Mouse (Mus musculus): ENCODE data around the gene Mybpc3. TPM values are rescaled to one million over a fixed set of nuclear protein-coding genes. Genes with fewer than 3 reads are reported as not detected.

Mybpc3 gene
- polyA plus RNA-seq, 1 experiment from 2014 or later, result 0.32 TPM

- H3K4me1 ChIP-seq, result peaks cover 33% of the 10 kb centered on the region
- no peak overlapping the region for H3K4me3 ChIP-seq
- WGBS, result 68% methylated on average over 5 of the region's 5 CpGs
- no peak for ATAC-seq (ENCODE audit: low FRiP score, low read depth)
- H3K9ac ChIP-seq (replicated peaks), result no peak overlapping the region; the same call in 1 of the 2 replicates
- no peak overlapping the region for H3K27ac ChIP-seq (replicated peaks)
- no peaks in the 10 kb centered on the region for H3K27me3 ChIP-seq
- H3K36me3 ChIP-seq, result peaks cover 23% of the 10 kb centered on the region
- H3K9me3 ChIP-seq, result no peaks in the 10 kb centered on the region
- peak overlapping the region; percentile 90; the same call in 1 of the 2 replicates for H3K4me2 ChIP-seq (replicated peaks)
Measured at GRCm38 (mm10) chr2:91180706-91181105, 62.8 kb downstream of the Mybpc3 start.

GRCm38 (mm10) chr2:91182016-91182404 is 64.1 kb downstream of the Mybpc3 start:
- Histone ChIP-seq H3K9me3 (no peaks in the 10 kb centered on the region), H3K4me1 (peaks cover 33% of the 10 kb centered on the region), H3K27ac (replicated peaks) (peak overlapping the region; percentile 91), H3K27me3 (no peaks in the 10 kb centered on the region), H3K4me2 (replicated peaks) (peak overlapping the region; percentile 90), H3K9ac (replicated peaks) (peak overlapping the region; percentile 72), H3K4me3 (peak overlapping the region; percentile 79), H3K36me3 (peaks cover 11% of the 10 kb centered on the region; the same call in 1 of the 2 replicates)
- 9% methylated on average over 8 of the region's 8 CpGs for WGBS
- ATAC-seq (ENCODE audit: low FRiP score, low read depth), result no peak

DNA sequence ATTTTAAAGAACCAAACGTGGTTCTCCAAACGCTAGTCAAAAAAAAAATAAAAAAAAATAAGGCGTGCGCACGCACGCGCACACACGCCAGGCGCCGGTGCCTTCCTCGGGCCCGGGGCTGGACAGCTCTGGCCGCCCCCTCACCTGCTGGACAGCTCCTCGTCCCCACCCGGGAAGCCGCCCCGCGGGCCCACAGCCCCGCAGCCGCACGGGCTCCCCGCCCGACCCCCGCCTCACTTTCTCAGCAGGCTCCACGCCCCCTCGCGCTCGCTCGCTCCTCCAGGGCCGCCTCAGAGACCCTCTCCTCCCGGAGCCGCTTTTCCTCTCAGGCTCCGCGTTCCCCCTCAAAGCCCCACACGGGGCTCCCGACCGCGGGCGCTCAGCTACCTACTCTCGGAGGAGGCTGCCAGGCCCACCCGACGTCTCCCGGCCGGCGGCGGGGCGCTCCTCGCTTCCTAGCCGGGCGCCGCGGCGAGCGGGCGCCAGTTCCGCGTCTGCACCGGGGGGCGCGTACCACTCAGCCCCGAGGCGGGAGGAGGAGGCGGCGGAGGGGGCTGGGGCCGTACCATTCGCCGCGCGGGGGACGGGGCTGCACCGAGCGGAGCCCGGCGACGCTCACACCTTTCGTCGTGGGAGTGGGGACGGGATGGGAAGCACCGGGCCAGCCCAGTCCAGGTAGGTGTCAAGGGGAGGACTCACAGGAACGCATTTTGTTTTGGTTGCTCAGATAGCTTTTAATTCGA is 64.6 kb downstream of the Mybpc3 start:
- H3K4me1 ChIP-seq, result peaks cover 33% of the 10 kb centered on the region
- H3K4me3 ChIP-seq, result peak overlapping the region; percentile 79
- WGBS, result under 1% methylated on average over 81 of the region's 81 CpGs
- ATAC-seq (ENCODE audit: low FRiP score, low read depth), result peak; percentile 96
- peak overlapping the region; percentile 91 for H3K27ac ChIP-seq (replicated peaks)
- H3K9me3 ChIP-seq, result no peaks in the 10 kb centered on the region
- H3K4me2 ChIP-seq (replicated peaks), result peak overlapping the region; percentile 90
- no peaks in the 10 kb centered on the region for H3K27me3 ChIP-seq
- peak overlapping the region; percentile 72 for H3K9ac ChIP-seq (replicated peaks)
- peaks cover 9% of the 10 kb centered on the region; the same call in 1 of the 2 replicates for H3K36me3 ChIP-seq

- WGBS, result under 1% methylated on average over 9 of the region's 9 CpGs
- H3K27me3 ChIP-seq, result no peaks in the 10 kb centered on the region
- H3K27ac ChIP-seq (replicated peaks), result peak overlapping the region; percentile 91
- H3K4me3 ChIP-seq, result peak overlapping the region; percentile 79
- H3K4me1 ChIP-seq, result peaks cover 33% of the 10 kb centered on the region
- ATAC-seq (ENCODE audit: low FRiP score, low read depth), result peak; percentile 94
- H3K9me3 ChIP-seq, result no peaks in the 10 kb centered on the region
- peak overlapping the region; percentile 90 for H3K4me2 ChIP-seq (replicated peaks)
- H3K9ac ChIP-seq (replicated peaks), result peak overlapping the region; percentile 72
- peaks cover 3% of the 10 kb centered on the region; the same call in 1 of the 2 replicates for H3K36me3 ChIP-seq
Measured at GRCm38 (mm10) chr2:91183148-91183513, 65.2 kb downstream of the Mybpc3 start.

- peak within 1 kb of the TSS; percentile 90 for H3K4me2 ChIP-seq (replicated peaks)
- WGBS, result 71% methylated on average over 15 of the region's 15 CpGs
- H3K27me3 ChIP-seq, result no peaks in the 10 kb centered on the region
- H3K4me1 ChIP-seq, result peaks cover 33% of the 10 kb centered on the region
- H3K27ac ChIP-seq (replicated peaks), result peak within 1 kb of the TSS; percentile 91
- peak within 1 kb of the TSS; percentile 72 for H3K9ac ChIP-seq (replicated peaks)
- no peaks in the 10 kb centered on the region for H3K9me3 ChIP-seq
- peak within 1 kb of the TSS; percentile 79 for H3K4me3 ChIP-seq
- ATAC-seq (ENCODE audit: low FRiP score, low read depth), result no peak
- no peaks in the 10 kb centered on the region for H3K36me3 ChIP-seq
Measured at GRCm38 (mm10) chr2:91183711-91184405, 65.9 kb downstream of the Mybpc3 start, which contains the start of gene Madd. Madd (minus strand) TSS chr2:91183837.

Other genes with a start within 250 kb of the Mybpc3 start
- 29.2 and 32.9 TPM in 2 replicates for gene C1qtnf4, start 232.3 kb upstream of the Mybpc3 start, polyA plus RNA-seq (2016; fragmentation: Nextera tagmentation; extraction: Ambion mirVana)
- 53.5 and 54.5 TPM in 2 replicates for gene Kbtbd4, start 213.4 kb upstream of the Mybpc3 start, polyA plus RNA-seq (2016; fragmentation: Nextera tagmentation; extraction: Ambion mirVana)
- gene Ndufs3, start 213.3 kb upstream of the Mybpc3 start, polyA plus RNA-seq (2016; fragmentation: Nextera tagmentation; extraction: Ambion mirVana), result 187 and 196 TPM in 2 replicates
- gene Celf1, start 177.8 kb upstream of the Mybpc3 start, polyA plus RNA-seq (2016; fragmentation: Nextera tagmentation; extraction: Ambion mirVana), result 167 and 178 TPM in 2 replicates
- 0.94 and 1.4 TPM in 2 replicates for gene Rapsn, start 82.5 kb upstream of the Mybpc3 start, polyA plus RNA-seq (2016; fragmentation: Nextera tagmentation; extraction: Ambion mirVana)
- 283 and 291 TPM in 2 replicates for gene Psmc3, start 64.1 kb upstream of the Mybpc3 start, polyA plus RNA-seq (2016; fragmentation: Nextera tagmentation; extraction: Ambion mirVana)
- 29.4 and 30.8 TPM in 2 replicates for gene Slc39a13, start 47.7 kb upstream of the Mybpc3 start, polyA plus RNA-seq (2016; fragmentation: Nextera tagmentation; extraction: Ambion mirVana)
- gene Spi1, start 35.8 kb upstream of the Mybpc3 start, polyA plus RNA-seq (2016; fragmentation: Nextera tagmentation; extraction: Ambion mirVana), result 3.3 and 4.8 TPM in 2 replicates
- gene Madd, start 65.7 kb downstream of the Mybpc3 start, polyA plus RNA-seq (2016; fragmentation: Nextera tagmentation; extraction: Ambion mirVana), result 42.5 and 45.9 TPM in 2 replicates
- gene Nr1h3, start 84.7 kb downstream of the Mybpc3 start, polyA plus RNA-seq (2016; fragmentation: Nextera tagmentation; extraction: Ambion mirVana), result 1.0 and 1.9 TPM in 2 replicates
- 37.7 and 38.4 TPM in 2 replicates for gene Acp2, start 84.7 kb downstream of the Mybpc3 start, polyA plus RNA-seq (2016; fragmentation: Nextera tagmentation; extraction: Ambion mirVana)
- gene Ddb2, start 118.8 kb downstream of the Mybpc3 start, polyA plus RNA-seq (2016; fragmentation: Nextera tagmentation; extraction: Ambion mirVana), result 9.0 and 10.4 TPM in 2 replicates
- gene Pacsin3, start 137.8 kb downstream of the Mybpc3 start, polyA plus RNA-seq (2016; fragmentation: Nextera tagmentation; extraction: Ambion mirVana), result 29.1 and 31.0 TPM in 2 replicates
- 88.6 and 92.2 TPM in 2 replicates for gene Arfgap2, start 146.8 kb downstream of the Mybpc3 start, polyA plus RNA-seq (2016; fragmentation: Nextera tagmentation; extraction: Ambion mirVana)